Mouse (Mus musculus) forebrain, postnatal 0 days (tissue): Measurements from ENCODE around the gene Plcb1. TPM values are rescaled to one million over a fixed set of nuclear protein-coding genes. Genes with fewer than 3 reads are reported as not detected.

ENCODE experiments used
- ATAC-seq: fragments of 200-750 bp; cut with Nextera tagmentation; 2 replicates; pipeline ENCODE4 v1.8.0; 2017; ENCODE audit warnings: mild to moderate bottlenecking, moderate library complexity
- DNase-seq: peaks from one replicate; pipeline ENCODE4 v3.0.0-alpha.2; 2015
- H3K27ac ChIP-seq: fragments of 300-500 bp; sonication (generic); 2 replicates; pipeline ENCODE4 v1.5.1; 2014; ENCODE audit warnings: low read depth, mild to moderate bottlenecking, antibody characterized with exemption, low read length, moderate library complexity, mixed read lengths
- H3K27me3 ChIP-seq: fragments of 300-500 bp; sonication (generic); 2 replicates; pipeline ENCODE4 v1.6.1; 2014; ENCODE audit warnings: mild to moderate bottlenecking, low read length, mixed read lengths; ENCODE audit not compliant: insufficient read depth
- H3K36me3 ChIP-seq: fragments of 300-500 bp; sonication (generic); 2 replicates; pipeline ENCODE4 v1.6.1; 2014; ENCODE audit warnings: mild to moderate bottlenecking, moderate library complexity; ENCODE audit not compliant: insufficient read depth
- H3K4me1 ChIP-seq: fragments of 300-500 bp; sonication (generic); 2 replicates; pipeline ENCODE4 v1.6.1; 2014; ENCODE audit warnings: antibody characterized with exemption; ENCODE audit not compliant: insufficient read depth
- H3K4me2 ChIP-seq: fragments of 300-500 bp; sonication (generic); 2 replicates; pipeline ENCODE4 v1.6.1; 2014; ENCODE audit warnings: low read depth, mild to moderate bottlenecking, moderate library complexity
- H3K4me3 ChIP-seq: fragments of 300-500 bp; sonication (generic); 2 replicates; pipeline ENCODE4 v1.5.1; 2014; ENCODE audit warnings: low read depth, low read length, mixed read lengths
- H3K9ac ChIP-seq: fragments of 300-500 bp; sonication (generic); 2 replicates; pipeline ENCODE4 v1.6.1; 2014; ENCODE audit warnings: mild to moderate bottlenecking
- H3K9me3 ChIP-seq: fragments of 300-500 bp; sonication (generic); 2 replicates; pipeline ENCODE4 v1.6.1; 2016; ENCODE audit warnings: low read length
- CTCF ChIP-seq: sonication (generic); IDR thresholded peaks from 2 replicates; pipeline ENCODE4 v1.5.1; 2016; ENCODE audit warnings: antibody characterized with exemption, control low read depth, low read depth
- WGBS: fragments of 180-500 bp; shearing (Covaris S2); extraction: QIAGEN DNeasy Blood & Tissue Kit; methylation state at CpG from one replicate; pipeline ENCODE4 v1.1.7; 2014; 5-methylcytosine and 5-hydroxymethylcytosine counted together
- polyA plus RNA-seq: library from polyadenylated mRNA; unstranded; fragments of >200 nt; fragmentation: Nextera tagmentation; extraction: Ambion mirVana; gene quantifications from 2 replicates; pipeline ENCODE4 v1.2.1, GENCODE M21; 2015
- total RNA-seq: library from RNA; depleted of rRNA; stranded (reverse); fragments of >200 nt; gene quantifications from 2 replicates; pipeline ENCODE4 v1.2.3, GENCODE M21; 2014

The Plcb1 gene
- total and polyA plus RNA-seq, 2 experiments from 2014 or later, result 37.7 to 61.8 TPM

DNA sequence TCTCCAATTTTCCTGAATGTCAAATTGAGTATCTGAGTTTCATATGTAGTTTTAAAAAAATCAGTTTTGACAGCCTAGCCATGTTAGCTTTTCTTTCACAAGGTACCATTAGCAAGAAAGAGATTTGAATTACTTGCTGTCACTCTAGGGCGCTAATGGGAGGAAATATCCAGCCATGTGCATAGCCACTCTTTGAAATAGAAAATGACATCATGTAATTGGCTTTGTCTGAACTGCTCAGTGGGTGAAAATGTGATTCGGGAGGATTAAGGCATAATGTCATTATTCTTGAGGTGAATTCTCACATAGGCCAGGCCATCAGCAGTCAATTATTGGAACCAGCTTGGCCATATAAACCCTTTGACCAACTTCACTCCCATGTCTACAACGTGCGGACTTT, 285.5 kb downstream of the Plcb1 start:
- Histone ChIP-seq H3K4me2 (no peak overlapping the region), H3K4me3 (no peak overlapping the region), H3K9ac (no peak overlapping the region), H3K36me3 (no peaks in the 10 kb centered on the region), H3K4me1 (no peaks in the 10 kb centered on the region), H3K9me3 (no peaks in the 10 kb centered on the region), H3K27me3 (no peaks in the 10 kb centered on the region), H3K27ac (no peak overlapping the region)
- ATAC-seq (no peak; the same call in 1 of the 2 replicates), DNase-seq (no peak)
- TF ChIP-seq CTCF, result no peak
- WGBS, result 30% methylated on average over 4 of the region's 4 CpGs

DNA sequence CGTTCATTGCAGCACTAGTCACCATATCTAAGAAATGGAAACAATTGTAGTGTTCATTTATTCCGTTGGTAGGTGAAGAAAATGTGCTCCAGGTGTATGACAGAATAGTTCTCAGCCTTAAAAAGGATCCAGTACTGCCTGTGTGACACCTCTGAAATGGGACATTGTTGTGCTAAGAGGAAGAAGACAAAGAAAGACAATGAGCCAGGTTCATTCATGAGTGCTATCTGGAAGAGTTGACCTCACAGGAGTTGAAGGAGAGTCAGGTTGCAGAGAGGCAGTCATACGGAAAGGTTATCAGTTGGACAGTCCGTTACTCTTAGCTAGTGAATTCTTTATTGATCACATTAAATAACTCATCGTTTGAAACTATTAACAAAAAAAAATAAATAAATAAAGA, 286.6 kb downstream of the Plcb1 start:
- DNase-seq (no peak), ATAC-seq (no peak)
- H3K9me3 ChIP-seq, result no peaks in the 10 kb centered on the region
- 86% methylated on average over 5 of the region's 5 CpGs for WGBS
- H3K27me3 ChIP-seq, result no peaks in the 10 kb centered on the region
- H3K4me1 ChIP-seq, result no peaks in the 10 kb centered on the region
- H3K4me2 ChIP-seq, result no peak overlapping the region
- no peak overlapping the region for H3K4me3 ChIP-seq
- H3K36me3 ChIP-seq, result no peaks in the 10 kb centered on the region
- no peak overlapping the region for H3K9ac ChIP-seq
- H3K27ac ChIP-seq, result no peak overlapping the region
- TF ChIP-seq CTCF, result no peak

DNA sequence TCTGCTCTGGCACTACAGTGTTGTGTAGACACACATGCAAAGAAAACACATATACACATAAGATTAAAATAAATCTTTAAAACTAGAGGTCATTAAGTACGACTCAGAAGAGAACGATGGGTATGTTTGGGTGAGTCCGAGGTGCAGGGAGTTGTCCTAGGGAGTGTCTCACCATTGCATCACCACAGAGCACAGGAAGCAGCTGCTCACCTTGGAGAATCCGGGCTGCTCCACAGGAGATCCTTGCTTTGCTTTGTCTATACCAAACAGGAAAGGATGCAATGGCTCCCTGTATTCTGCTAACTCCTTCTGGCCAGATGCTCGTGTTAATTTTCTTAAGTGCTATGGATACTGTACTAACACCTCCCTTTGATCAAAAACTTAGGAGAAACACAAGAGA, 287.1 kb downstream of the Plcb1 start:
- 86% methylated on average over 5 of the region's 5 CpGs for WGBS

DNA sequence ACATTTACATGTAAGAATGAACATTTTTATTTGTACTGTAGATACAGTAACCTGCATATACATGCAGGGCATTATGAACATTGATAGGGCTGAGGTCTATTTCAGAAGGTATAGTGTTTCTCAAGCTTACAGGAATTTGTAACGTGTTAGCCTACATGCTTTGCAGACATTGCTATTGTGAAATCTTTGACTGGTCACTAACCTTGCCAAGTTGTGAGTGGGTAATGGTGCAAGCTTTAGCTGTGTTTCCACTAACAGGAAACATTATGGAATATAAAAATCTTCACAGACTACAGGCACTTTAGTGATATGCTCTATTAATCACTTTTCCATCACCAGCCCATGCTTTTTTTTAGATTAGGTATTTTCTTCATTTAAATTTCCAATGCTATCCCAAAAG, 289.5 kb downstream of the Plcb1 start:
- Histone ChIP-seq H3K4me2 (no peak overlapping the region), H3K4me1 (no peaks in the 10 kb centered on the region), H3K27ac (no peak overlapping the region), H3K4me3 (no peak overlapping the region), H3K36me3 (no peaks in the 10 kb centered on the region), H3K9ac (no peak overlapping the region), H3K27me3 (no peaks in the 10 kb centered on the region), H3K9me3 (no peaks in the 10 kb centered on the region)
- 82% methylated on average over 1 of the region's 1 CpGs for WGBS
- TF ChIP-seq CTCF, result no peak
- DNase-seq (no peak), ATAC-seq (no peak)

More for the DNA sequence above, 287.1 kb downstream of the Plcb1 start:
- no peak for ATAC-seq
- H3K9ac ChIP-seq, result no peak overlapping the region
- H3K4me3 ChIP-seq, result no peak overlapping the region
- TF ChIP-seq CTCF, result no peak
- H3K36me3 ChIP-seq, result no peaks in the 10 kb centered on the region
- H3K4me1 ChIP-seq, result no peaks in the 10 kb centered on the region
- H3K27ac ChIP-seq, result no peak overlapping the region
- no peak for DNase-seq
- H3K4me2 ChIP-seq, result no peak overlapping the region
- no peaks in the 10 kb centered on the region for H3K9me3 ChIP-seq
- H3K27me3 ChIP-seq, result no peaks in the 10 kb centered on the region

DNA sequence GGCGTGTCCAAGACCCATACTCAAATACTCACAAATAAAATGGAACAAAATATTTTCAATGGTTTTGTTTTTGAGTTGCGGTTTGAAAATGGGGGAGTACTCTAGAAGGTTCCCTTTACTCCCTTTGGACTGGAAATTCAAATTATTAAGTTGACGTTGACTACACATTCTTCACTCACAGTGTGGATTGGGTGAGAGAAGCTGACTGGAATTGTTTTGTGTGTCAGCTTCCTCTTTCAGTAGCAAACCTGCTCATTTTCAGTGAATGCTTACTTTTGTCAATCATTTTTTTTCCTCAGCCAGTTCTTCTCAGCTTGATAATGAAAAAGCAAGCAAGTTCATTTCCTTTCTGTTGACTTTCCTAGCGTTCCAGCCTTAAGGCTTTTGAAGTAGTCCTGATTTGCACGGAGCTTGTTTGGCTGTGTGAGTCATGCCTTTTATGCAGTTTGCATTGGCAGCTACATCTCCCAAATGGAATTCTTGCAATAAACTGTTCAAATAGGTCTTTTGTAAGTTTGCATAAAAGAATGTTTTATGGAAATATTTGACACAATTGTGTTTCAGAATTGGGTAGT, 306.8 kb downstream of the Plcb1 start:
- no peak overlapping the region for H3K4me3 ChIP-seq
- H3K9ac ChIP-seq, result no peak overlapping the region
- H3K9me3 ChIP-seq, result no peaks in the 10 kb centered on the region
- no peak for TF ChIP-seq CTCF
- 63% methylated on average over 5 of the region's 5 CpGs for WGBS
- H3K4me2 ChIP-seq, result no peak overlapping the region
- H3K27ac ChIP-seq, result no peak overlapping the region
- no peak; the same call in 1 of the 2 replicates for ATAC-seq
- H3K27me3 ChIP-seq, result no peaks in the 10 kb centered on the region
- no peaks in the 10 kb centered on the region for H3K36me3 ChIP-seq
- H3K4me1 ChIP-seq, result no peaks in the 10 kb centered on the region
- no peak for DNase-seq

DNA sequence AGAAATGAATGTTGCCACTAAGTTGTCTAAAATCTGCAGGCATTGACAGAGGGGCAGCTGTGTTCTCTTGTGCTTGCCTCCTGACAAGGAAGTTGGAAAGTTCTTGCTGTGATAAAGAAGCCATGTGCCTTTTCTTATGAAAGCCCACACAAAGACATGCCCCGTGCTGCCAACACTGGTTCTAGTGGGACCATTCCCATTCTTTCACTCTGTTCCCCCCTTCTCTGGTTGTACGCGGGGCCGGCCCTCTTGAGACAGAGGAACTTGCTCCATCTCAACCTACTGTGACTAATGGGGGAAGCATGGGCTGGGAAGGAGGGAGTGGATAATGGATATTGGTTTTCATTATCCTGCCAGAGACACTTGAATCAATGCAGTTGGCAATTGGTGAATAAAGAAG, 315.4 kb downstream of the Plcb1 start:
- DNase-seq (no peak), ATAC-seq (peak; percentile 60)
- H3K4me1 ChIP-seq, result no peaks in the 10 kb centered on the region
- H3K4me2 ChIP-seq, result no peak overlapping the region
- no peak overlapping the region for H3K27ac ChIP-seq
- no peaks in the 10 kb centered on the region for H3K36me3 ChIP-seq
- no peaks in the 10 kb centered on the region for H3K9me3 ChIP-seq
- no peak for TF ChIP-seq CTCF
- 55% methylated on average over 4 of the region's 4 CpGs for WGBS
- H3K4me3 ChIP-seq, result no peak overlapping the region
- H3K27me3 ChIP-seq, result no peaks in the 10 kb centered on the region
- no peak overlapping the region for H3K9ac ChIP-seq

DNA sequence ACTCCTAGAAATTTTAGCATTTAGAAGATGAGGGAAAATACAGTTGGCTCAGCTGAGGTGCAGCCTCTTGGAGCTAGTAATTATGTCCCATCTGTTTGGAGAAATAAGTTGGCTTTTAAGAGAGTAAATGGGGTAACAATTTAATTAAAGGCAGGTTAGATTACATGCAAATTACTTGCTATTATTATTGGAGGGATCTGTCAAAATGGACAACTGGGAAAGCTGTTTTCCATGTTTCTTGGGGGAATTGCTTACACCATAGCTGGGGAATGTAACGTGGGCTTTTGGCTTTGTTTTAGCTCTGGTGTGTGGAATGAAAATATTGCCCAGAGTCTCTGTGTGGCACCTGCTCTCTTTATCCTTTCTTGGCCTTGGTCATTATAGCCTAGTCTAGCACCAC, 316.1 kb downstream of the Plcb1 start:
- H3K4me3 ChIP-seq, result no peak overlapping the region
- TF ChIP-seq CTCF, result no peak
- no peaks in the 10 kb centered on the region for H3K9me3 ChIP-seq
- WGBS, result 14% methylated on average over 1 of the region's 1 CpGs
- H3K9ac ChIP-seq, result no peak overlapping the region
- H3K4me1 ChIP-seq, result no peaks in the 10 kb centered on the region
- DNase-seq (no peak), ATAC-seq (peak; percentile 27; the same call in 1 of the 2 replicates)
- H3K4me2 ChIP-seq, result no peak overlapping the region
- H3K27me3 ChIP-seq, result no peaks in the 10 kb centered on the region
- no peak overlapping the region for H3K27ac ChIP-seq
- H3K36me3 ChIP-seq, result no peaks in the 10 kb centered on the region

DNA sequence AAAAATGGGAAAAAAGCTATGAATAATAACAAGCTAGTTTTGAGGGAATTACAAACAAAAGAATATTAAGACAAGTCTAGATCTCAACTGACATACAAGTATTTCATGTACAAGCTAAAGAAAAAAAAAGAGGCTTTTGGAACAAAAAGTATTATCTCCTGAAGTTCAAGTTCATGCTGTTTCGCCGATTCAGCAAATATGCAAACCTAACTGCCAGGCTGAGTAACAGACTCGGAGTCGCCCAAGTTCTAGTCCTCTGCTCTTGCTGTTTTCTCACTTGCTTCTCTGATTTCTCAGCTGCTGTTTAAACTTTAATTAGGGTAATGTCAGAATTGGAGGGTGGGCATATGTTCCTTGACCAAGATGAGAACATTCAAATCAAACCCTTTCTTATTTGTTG, 320.8 kb downstream of the Plcb1 start:
- Histone ChIP-seq H3K9ac (no peak overlapping the region), H3K4me3 (no peak overlapping the region), H3K27ac (no peak overlapping the region), H3K9me3 (no peaks in the 10 kb centered on the region), H3K4me1 (no peaks in the 10 kb centered on the region), H3K4me2 (no peak overlapping the region), H3K27me3 (no peaks in the 10 kb centered on the region), H3K36me3 (no peaks in the 10 kb centered on the region)
- 80% methylated on average over 4 of the region's 4 CpGs for WGBS
- no peak for TF ChIP-seq CTCF
- DNase-seq (no peak), ATAC-seq (no peak)
